Mouse (Mus musculus): ENCODE results near the gene Xrcc5.

The Xrcc5 gene

DNA sequence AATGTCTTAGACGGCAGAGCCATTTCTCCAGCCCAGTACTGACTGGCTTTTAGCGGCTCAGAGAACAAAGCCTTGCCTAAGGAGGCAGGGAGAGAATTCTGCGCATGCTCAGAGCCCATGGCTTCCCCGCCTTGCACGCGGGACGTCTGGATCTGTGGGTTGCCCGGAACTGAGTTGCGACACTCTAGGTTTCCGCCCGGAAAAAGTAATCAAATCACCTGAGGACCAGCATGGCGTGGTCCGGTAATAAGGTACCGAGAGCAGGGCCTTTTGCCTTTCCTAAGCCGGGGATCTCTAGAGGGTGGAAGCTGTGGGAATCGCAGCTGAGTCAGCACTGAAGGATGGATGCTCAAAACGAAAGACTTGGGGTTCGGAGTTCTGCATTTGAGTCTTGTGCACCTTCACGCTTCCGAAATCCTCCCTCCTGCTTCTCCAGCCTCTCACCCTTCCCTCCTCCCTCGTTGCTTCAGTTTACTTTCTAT lies at the start of gene Xrcc5:
Xrcc5 (plus strand) TSS at position 105 of the 482 bp plus-strand sequence.
- DNase-seq (ENCODE audit: low spot score in 2 of 2): peak; percentile 93 to 95

DNA sequence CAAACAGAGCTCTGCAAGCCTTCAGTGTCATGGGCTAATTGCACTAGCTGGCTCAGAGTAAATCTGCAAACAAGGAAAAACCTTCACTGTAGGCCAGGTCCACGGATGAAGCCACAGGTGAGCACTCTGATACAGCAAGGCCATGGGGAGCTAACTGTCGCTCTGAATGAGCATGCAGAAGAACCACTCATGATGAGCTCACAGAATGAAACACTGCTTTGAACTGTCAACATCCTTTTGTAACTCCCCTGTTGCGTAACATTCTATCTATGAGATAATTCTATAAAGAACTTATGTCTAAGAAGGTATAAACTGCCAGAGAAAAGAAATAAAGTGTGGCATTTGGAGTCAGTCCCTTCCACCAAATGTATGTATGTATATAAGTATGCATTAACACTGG lies 44.1 kb upstream of the Xrcc5 start:
- no peak for DNase-seq (ENCODE audit: low spot score in 2 of 2)

DNA sequence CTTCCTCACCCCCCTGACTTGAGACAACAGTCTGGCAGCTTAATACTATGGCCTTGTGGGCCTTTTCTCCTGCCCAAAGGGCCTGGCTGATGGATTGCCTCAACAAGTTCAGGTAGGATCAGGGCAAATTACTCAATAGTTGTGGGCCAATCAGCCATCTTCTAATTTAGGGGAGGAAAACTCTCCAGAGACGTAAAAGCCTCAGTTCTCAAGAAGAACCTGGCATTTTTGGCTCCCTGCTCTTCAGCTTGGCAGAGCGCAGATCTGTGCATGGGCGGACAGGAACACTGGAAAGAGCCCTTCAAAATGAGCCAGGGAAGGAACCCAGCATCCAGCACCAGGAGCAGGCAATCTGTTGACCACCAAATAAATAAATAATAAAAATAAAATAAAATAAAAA lies 29.1 kb upstream of the Xrcc5 start:
- DNase-seq (ENCODE audit: low spot score in 2 of 2): peak in 1 of 2 experiments; percentile 31

DNA sequence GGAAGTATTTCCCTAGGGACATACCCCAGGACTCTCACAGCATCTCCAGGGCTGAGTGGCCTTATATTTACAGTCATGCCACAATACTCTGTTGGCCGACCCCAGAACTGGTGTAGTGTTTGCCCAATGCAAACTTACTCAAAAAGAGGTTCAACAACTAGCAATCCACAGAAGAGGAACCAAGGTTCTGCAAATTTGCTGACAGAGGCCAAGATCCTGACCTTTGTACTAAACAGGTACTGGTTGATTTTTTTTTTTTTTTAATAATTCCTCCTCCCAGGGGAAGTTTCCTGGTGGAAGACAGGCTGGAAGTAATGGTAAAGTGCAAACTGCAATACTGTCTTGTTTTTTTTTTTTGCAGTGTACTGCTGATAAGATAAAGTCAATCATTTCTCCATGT lies 24.6 kb upstream of the Xrcc5 start:
- no peak for DNase-seq (ENCODE audit: low spot score in 2 of 2)

DNA sequence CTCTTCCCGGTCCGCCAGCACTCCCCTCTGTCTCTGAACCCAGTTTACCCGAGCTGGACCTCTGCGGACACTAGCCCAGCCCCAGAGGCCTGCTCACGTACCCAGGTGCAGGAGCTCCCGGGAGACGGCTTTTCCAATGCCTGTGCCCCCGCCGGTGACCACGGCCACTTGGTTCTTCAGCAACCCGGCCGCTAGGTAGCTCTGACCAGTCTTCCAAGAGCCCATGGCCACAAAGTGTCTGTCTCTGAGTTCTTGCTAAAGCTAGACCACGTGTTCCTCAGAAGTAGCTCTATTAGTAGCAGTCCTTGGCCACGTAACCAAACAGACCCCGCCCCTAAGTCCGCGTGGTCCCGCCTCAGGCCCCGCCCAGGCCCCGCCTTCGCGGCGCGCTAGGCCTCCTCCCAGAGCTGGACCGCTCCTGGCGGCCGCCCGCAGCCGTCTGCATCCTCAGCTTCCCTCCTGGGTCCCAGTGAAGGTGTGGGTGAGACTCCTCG lies 23.2 kb upstream of the Xrcc5 start, which contains the start of the genes Pecr and Tmem169:
Pecr (minus strand) TSS at position 323 of the 494 bp plus-strand sequence.
Tmem169 (plus strand) TSS at position 378 of the 494 bp plus-strand sequence.
- peak; percentile 92 to 93 for DNase-seq (ENCODE audit: low spot score in 2 of 2)

DNA sequence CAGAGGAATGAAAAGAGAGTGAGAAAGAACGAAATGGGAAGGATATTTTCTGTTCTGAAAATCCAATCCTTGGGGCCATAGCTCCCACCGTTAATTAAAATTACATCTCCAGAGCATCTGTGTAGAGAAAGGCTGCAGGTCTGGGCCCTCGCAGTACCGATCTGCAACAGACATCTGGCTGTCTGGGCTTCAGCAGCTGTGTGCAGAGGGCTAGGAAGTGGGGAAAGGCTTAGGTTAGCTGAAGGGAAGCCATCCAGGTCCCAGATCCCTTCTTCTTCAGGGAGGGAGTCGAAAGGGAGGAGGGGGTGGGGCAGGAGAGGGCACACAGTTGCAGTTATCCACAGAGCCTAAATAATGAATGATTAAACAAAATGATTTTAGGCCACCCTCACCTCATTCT lies 22.7 kb upstream of the Xrcc5 start:
- DNase-seq (ENCODE audit: low spot score in 2 of 2): no peak

DNA sequence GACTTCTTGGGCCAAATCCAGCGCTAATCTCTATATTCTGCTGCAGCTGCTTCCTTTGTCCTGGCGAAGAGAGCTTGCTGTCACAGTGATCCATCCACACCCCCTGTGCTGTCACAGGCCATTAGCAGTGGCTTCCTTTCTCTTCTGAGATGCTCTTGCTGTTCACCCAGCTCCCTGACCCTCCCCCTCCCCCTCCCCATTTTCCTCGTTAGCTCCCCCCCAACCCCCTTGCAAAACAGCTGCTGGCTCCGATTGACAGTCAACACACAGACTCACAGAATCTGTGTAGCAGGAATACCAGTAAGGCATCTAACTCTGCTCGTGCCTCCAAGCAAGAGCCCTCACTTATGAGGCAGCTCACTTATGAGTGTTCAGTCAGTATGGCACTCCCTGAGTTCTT lies 20.3 kb upstream of the Xrcc5 start:
- DNase-seq (ENCODE audit: low spot score in 2 of 2): no peak

DNA sequence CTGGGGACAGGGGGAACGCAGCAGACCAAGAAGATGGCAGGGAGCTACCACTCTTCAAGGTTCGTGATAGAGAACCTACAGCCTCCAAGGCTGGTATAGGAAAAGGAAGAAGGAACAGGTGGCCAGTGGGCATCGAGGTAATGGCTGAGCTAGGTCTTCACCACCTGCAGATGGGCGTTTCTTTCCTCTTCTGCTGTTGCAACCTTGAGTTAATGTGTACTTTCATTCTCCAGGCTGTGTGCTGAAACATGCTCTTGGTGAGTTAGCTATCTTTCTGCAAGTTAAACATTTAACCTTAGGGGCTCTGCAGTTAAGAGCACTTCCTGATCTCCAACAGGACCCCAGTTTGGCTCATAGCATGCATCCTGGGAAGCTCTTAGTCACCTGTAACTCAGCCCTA lies 19.3 kb upstream of the Xrcc5 start:
- DNase-seq (ENCODE audit: low spot score in 2 of 2): no peak

DNA sequence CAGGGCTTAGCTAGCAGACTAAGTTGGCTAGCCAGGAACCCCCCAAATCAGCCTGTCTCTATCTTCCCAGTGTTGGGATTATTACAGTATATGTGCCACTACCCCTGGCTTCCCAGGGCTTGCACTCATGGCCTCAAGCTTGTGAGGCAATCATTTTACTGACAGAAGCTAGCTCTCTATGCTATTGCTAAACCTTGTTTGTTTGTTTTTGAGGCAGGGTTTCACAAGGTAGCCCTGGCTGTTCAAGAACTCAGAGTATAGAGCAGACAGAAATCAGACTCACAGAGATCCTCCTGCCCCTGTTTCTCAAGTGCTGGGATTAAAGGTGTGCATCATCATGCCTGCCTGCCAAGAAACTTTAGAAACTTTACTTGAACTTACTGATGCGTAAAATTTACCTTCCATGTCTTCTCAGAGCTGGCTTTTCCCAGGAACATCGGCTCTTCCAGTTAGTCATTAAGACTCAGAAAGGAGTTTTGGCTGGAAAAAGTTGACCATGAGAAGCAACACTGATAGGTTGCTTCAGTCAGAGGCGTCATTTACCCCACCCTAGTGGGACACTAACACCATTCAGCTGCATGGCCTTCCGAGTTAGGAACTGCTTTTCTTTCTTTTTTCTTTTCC lies 18.6 kb upstream of the Xrcc5 start:
- DNase-seq (ENCODE audit: low spot score in 2 of 2): no peak

DNA sequence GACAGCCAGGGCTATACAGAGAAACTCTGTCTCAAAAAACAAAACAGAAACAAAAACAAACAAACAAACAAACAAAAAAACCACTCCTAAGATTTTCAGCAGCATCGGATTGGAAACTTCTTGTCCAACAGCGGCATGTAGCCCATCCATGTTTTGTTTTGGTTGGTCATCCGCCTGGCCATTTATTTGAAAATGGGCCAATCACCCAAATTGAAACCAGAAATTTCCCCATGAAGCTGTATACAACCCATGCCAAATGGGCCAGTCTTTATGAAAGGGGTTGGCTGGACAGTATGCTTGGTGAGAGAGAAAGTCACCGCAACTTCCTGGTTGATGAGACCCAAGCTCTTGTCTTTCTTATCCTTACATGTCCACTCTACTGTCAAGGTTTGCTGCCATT lies 16.3 kb upstream of the Xrcc5 start:
- no peak for DNase-seq (ENCODE audit: low spot score in 2 of 2)

DNA sequence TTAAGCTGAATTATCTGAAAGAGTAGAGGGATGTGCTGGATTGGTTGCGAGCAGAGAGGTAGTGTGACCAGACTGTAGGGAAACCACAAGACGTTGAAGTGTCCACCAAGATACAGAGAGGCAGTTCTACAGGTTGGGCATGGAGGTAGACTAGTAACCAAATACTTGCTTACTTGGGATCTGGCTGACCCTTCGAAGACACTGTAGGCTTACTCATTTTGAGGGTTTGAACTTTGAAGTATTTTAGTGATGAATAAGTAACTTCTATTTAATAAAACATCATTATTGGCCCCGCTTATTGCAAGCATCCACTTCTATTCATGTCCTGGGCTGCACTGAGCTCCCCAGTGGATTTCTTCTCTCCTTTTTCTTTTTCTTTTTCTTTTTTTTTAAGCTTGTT lies 15.8 kb upstream of the Xrcc5 start:
- no peak for DNase-seq (ENCODE audit: low spot score in 2 of 2)

DNA sequence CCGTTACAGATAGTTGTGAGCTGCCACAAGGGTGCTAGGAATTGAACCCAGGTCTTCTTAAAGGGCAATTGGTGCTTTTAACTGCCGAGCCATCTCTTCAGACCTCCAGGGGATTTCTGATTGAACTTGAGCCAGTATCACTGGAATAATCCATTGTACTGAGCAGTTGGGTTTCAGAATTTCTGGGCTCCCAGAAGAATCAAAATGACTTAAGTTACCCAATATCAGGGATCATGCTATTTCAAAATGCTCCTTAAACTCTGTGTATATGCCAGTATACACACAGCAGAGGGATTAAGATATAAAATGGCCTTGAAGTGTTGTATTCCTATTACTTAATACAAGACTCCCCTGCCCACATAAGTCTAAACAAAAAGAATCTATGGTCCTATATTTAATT lies 15.3 kb upstream of the Xrcc5 start:
- DNase-seq (ENCODE audit: low spot score in 2 of 2): no peak

DNA sequence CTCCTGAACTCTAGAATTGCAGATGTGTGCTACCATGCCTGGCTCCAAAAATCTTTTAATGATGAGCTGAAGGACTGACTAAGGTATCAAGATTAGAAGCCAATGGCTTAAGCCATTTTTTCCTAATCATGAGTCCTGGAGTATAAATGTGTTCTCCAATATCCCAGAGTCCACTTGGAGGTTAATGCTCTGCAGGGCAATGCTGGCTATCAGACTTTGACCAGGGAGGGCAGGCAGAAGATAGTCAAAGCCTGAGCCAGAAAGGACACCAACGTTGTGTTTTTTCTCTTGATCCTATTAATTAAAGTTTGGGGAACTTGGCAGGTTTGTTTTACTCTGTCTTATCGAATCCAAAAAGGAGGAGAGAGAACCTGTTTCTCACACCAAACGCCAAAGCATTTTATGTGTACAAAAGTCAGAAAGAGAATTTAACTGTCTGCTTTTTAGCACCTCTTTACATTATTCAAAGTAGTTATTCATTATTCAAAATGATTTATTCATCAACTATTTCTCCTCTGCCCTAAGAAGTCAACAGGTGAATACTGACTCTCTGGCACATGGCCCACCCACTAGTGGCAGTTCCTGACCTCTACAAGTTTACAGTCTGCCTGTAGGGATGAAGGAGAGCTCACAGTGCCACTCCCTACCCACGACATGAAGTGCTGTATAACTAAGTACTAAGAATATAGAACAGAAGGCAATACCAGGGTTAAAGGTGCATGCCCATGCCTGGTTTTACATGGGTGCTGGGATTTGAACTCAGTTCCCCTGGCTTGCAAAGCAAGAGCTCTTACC lies 13.2 kb upstream of the Xrcc5 start:
- no peak for DNase-seq (ENCODE audit: low spot score in 2 of 2)

DNA sequence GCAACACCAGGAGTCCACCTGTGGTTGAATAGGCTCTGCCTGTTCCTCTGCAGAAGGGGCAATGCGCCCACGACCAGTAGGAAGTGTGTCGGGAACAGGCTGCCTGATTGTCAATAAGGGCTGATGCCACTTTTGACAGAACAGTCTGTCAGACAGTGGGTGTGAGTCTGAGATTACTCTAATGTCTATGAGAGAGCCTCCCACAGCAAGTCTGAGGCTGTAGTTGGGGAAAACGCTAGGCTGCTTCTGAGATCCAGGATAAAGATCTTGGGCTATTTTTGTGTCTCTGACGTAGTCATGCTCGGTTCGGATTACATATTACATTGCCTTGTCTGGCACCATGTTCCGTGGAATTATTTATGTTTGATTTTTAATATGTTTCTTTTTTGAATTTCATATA lies 11.5 kb upstream of the Xrcc5 start:
- no peak for DNase-seq (ENCODE audit: low spot score in 2 of 2)

DNA sequence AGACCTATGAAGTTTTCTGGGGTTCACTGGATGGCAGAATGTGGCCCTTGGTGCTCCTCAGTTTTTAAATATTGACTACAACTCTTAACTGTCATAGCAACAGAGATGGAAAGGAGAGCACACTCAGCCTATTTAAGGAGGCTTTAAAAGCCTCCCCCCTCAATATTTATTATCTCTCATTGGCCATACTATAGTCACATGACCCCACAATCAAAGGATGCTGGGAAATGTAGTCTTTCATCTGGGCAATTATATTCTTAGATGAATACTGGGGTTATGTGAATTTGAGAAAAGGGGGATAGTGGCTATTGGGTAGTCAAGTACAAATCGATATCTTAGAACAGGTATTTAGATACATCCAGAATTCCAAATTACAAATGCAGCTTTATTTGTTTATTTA lies 5.4 kb upstream of the Xrcc5 start:
- no peak for DNase-seq (ENCODE audit: low spot score in 2 of 2)

DNA sequence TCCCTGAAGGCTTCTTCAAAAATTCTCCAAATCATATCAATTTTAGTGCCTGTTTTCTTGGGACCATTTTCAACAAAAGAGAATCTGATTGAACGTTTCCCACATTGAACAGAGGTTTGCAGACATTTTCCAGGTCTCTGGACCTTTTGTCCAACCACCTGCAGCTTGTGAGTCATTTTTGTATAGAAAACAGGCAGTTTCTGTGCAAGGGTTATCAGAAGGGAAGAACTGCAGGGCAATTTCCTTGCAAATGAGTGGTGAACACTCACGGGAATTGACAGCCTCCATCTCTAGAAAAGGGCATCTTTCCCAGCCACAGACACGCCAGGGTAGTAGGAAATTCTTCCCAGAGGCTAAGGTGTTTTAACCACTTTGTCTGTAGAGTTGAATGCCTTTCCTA lies 980 bp upstream of the Xrcc5 start:
- DNase-seq (ENCODE audit: low spot score in 2 of 2): no peak

DNA sequence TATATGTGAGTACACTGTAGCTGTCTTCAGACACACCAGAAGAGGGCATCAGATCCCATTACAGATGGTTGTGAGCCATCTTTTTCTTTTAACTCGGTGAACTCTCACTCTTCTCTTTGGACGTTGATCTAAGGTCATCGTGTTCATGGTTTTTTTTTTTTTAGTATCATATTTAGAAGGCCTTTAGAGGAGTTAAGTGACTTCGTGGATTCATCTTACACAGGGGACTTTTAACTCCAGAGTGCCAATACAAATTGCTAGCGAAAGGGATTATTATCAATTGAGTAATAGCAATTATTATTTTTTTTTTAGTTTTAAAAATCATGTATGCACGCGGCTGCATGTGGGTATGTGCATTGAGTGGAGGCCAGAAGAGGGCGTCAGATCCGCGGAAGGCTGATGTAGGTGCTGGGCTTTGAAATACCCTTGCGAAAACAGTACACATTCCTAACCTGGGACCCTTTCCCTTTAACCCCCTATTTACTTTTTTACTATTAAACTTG lies 491 bp upstream of the Xrcc5 start:
- DNase-seq (ENCODE audit: low spot score in 2 of 2): no peak

DNA sequence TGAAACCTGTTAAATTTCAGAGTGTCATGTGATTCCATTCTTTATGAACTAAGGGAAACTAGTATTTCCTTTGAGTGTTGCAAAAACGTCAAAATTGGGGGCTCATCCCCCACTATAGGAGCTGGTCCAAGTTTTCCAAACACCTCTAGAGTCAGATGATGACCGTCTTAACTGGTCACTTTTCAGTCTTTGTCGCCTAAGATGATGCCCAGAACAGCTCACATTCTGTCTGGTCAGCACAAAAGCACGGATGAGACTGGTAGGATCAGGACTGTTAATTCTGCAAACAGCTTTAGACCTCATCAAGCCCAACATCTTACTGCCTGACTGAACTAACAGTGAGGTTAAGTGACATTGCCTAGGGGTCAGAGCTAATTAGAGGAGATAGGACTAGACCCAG lies 1.7 kb downstream of the Xrcc5 start:
- no peak for DNase-seq (ENCODE audit: low spot score in 2 of 2)

DNA sequence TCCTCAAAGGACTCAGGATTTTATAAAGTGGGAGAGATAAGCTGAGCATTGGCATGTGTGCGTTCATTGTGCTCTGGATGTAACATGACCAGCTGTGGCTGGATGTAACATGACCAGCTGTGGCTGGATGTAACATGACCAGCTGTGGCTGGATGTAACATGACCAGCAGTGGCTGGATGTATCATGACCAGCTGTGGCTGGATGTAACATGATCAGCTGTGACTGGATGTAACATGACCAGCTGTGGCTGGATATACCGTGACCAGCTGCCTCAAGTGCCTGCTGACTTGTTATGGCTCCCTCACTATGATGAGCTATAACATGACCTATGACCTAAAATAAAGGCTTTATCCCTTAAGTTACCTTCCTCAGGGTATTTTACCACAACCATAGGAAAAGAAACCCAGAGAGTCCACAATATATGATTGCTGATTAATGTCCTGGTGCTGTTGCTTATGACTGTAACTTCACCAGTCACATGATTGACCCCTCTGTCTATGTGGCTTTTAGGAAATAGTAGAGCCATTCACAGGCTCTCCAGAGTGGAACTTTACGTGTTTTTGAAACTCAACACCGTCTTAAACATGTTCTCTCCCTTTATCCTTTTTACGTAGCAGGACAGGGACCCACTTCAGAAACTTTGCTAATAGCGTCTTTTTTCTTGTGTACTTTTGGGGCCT lies 2.7 kb downstream of the Xrcc5 start:
- DNase-seq (ENCODE audit: low spot score in 2 of 2): no peak

DNA sequence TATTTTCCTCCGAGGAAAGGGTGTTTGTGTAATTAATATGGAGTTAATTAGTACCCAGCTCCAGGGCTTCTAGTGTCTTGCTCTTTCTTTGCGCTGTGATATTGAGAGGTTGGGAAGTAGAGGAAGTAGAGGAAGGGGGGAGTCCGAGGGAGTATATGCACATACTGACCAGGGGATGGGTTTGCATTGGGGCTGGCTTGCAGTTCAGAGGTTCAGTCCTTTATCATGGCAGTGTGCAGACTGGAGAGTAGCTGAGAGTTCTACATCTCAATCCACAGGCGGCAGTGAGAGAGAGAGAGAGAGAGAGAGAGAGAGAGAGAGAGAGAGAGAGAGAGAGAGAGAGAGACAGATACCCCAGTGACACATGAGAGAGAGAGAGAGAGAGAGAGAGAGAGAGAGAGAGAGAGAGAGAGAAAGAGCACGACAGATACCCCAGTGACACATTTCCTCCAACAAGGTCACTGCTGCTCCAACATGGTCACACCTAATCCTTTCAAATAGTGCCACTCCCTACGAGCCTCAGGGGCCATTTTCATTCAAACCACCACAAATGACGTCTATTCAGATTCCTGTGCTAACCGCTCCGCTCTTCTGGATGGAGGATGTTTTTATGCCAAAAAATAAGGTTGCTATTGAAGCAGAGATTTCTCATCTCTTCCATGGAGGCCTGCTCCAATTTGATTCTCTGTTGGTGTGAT lies 5.6 kb downstream of the Xrcc5 start:
- no peak for DNase-seq (ENCODE audit: low spot score in 2 of 2)

DNA sequence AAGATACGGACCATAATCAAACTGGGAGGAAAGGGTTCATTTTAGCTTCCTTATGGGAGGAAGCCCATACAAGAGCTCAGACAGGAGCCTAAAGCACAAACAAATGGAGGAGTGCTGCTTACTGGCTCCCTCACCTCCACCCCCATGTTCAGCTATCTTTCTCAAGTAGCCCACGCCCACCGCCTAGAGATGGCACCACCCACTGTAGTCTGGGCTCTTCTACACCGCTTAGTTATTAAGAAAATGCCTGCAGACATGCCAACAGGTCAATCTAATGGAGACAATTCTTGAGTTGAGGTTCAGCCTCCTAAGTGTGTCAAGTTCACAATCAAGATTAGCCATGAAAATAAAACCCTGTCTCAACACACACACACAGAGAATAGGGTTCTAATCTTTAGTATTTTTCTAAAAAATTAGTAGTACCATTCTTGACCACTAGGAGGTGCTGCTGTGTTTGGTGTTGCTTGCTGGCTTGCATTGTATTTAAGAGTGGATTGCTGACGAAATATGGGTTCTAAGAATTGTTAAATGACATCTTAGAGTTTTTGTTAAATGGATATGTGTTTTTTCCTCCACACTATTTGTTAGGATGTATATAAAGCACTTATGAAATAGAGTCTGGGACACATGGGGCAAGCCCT lies 6.3 kb downstream of the Xrcc5 start:
- DNase-seq (ENCODE audit: low spot score in 2 of 2): no peak

Measured in frontal cortex, postnatal 36 days (tissue).